Mouse (Mus musculus): ENCODE results near the gene Card6. TPM values are rescaled to one million over a fixed set of nuclear protein-coding genes. Genes with fewer than 3 reads are reported as not detected.

Card6 gene
- total RNA-seq (2017) = 0.41 and 0.68 TPM in 2 replicates

- peak; percentile 88 for ATAC-seq (replicated peaks; ENCODE audit: low read depth, poor library complexity, severe bottlenecking)
Observed at GRCm38 (mm10) chr15:5107686-5108654, at the start of gene Card6. Gene Card6 (minus strand): TSS chr15:5108539.

DNA sequence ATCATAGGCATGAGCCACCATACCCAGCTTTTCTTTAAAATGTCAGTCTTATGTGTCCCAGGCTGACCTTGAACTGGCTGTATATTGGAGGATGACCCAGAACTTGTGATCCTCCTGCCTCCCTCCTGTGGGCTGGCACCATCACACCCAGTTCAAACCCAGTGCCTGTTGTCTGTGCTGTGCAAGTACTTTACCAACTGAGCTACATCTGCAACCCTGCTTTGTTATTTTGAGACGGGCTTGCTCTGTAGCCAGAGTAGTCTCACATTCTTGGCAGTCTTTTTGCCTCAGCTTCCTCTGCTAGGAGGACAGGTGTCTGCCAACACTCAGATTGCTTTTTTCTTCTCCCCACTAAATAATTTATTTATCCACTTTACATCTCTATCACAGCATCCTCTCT lies 49.0 kb upstream of the Card6 start:
- ATAC-seq (replicated peaks; ENCODE audit: low read depth, poor library complexity, severe bottlenecking) = no peak

GRCm38 (mm10) chr15:5156355-5156754 lies 48.0 kb upstream of the Card6 start:
- 0 out of 2 replicates have a peak, but pooled peaks have one; percentile 45 for ATAC-seq (replicated peaks; ENCODE audit: low read depth, poor library complexity, severe bottlenecking)

DNA sequence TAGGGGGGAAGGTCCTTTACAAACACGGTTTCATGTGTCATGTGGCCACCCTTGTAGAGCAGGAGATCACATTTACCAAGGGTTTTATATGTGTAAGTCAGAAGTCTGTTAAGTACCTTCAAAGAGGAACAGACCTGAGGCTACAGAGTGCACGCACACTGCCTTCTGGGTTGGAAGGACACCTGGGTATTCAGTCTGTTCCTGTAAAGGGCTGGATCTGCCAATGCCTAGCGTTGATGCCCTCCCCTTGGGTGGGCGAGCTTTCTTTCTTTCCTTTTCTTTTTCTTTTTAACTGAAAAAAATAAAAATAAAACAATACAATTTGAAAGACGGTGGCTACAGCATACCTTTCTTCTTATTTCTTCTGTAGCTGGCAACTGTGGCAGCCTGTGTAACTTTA lies 46.8 kb upstream of the Card6 start:
- ATAC-seq (replicated peaks; ENCODE audit: low read depth, poor library complexity, severe bottlenecking) = no peak

- no peak for ATAC-seq (replicated peaks; ENCODE audit: low read depth, poor library complexity, severe bottlenecking)
Observed at GRCm38 (mm10) chr15:5154621-5155020, 46.3 kb upstream of the Card6 start.

- ATAC-seq (replicated peaks; ENCODE audit: low read depth, poor library complexity, severe bottlenecking) = no peak
Observed at GRCm38 (mm10) chr15:5152171-5152570, 43.8 kb upstream of the Card6 start.

GRCm38 (mm10) chr15:5149187-5149586 lies 40.8 kb upstream of the Card6 start:
- no peak for ATAC-seq (replicated peaks; ENCODE audit: low read depth, poor library complexity, severe bottlenecking)

- no peak for ATAC-seq (replicated peaks; ENCODE audit: low read depth, poor library complexity, severe bottlenecking)
Observed at GRCm38 (mm10) chr15:5145196-5145945, 37.0 kb upstream of the Card6 start.

DNA sequence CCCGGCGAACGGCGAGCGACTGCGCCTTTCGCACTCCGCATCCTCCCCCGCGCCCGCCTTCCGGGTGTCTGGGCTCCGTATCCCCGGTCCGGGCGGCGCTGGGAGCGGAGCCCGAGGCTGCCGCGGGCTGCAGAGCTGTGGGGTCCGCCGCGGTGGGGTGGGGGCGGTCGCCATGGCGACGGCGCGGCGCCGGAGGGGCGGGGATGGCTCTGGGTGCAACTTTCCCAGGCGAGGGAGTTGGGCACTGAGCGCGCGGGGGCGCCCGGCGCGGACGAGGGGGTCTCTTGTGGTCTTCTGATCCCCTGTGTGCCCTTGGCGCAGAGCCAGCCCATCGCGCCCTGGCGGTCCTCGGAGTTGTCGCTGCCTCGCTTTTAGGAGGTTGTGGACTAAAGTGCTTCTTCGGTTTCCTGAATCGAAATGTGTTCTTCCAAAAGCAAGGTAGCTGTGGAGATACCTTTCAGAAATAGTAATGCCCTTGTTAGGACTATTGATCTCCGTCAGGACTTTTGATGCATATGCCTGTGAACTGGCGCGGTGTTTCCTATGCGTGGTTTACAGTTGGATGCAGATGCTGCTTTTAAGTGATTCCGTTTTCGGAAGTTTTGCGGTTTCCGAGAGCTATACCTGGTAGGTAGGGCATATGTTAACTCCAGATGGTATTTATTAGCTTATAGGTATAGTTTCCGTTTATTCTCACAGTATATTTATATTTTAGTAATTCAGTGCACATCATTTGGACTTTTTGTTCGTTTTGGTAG lies 35.9 kb upstream of the Card6 start:
- peak; percentile 7; the same call in 1 of the 2 replicates for ATAC-seq (replicated peaks; ENCODE audit: low read depth, poor library complexity, severe bottlenecking)

GRCm38 (mm10) chr15:5143361-5144020 lies 35.2 kb upstream of the Card6 start, which contains the start of gene Prkaa1:
Gene Prkaa1 (plus strand): TSS chr15:5143861.
- ATAC-seq (replicated peaks; ENCODE audit: low read depth, poor library complexity, severe bottlenecking) = peak; percentile 20

GRCm38 (mm10) chr15:5142714-5143113 lies 34.4 kb upstream of the Card6 start:
- ATAC-seq (replicated peaks; ENCODE audit: low read depth, poor library complexity, severe bottlenecking) = no peak

DNA sequence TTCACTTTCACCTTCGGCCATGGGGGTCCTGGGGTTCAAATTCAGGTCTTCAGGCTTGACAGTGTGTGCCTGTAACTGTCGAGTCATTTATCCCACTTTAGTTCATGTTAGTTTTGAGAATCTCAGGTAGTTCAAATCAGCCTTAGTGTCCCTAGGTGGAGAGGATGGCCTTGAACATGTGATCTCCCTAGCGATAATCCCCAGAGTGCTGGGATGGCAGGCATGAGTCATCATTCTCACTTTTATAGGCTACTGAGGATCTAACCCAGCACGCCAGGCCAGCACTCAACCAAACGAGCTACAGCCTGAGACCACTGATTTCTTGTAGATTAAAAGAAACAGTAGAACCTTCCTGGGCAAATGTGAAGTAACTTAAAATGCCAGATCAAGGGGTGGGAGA lies 33.7 kb upstream of the Card6 start:
- ATAC-seq (replicated peaks; ENCODE audit: low read depth, poor library complexity, severe bottlenecking) = no peak

DNA sequence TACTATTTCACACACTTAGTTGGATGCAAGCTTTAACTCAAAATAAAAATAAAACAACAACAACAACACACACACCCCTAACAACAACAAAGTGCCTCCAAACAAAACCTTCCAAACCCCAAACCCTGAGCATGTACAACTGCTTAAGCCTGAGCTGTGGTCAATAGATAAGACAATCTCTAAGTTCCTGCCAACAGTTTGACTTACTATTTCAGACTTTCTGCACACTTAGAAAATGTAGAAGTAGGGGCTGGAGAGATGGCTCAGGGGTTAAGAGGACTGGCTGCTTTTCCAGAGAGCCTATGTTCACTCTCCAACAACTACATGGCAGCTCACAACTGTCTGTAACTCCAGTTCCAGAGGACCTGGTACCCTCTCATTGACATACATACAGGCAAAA lies 32.0 kb upstream of the Card6 start:
- ATAC-seq (replicated peaks; ENCODE audit: low read depth, poor library complexity, severe bottlenecking) = peak; percentile 42

DNA sequence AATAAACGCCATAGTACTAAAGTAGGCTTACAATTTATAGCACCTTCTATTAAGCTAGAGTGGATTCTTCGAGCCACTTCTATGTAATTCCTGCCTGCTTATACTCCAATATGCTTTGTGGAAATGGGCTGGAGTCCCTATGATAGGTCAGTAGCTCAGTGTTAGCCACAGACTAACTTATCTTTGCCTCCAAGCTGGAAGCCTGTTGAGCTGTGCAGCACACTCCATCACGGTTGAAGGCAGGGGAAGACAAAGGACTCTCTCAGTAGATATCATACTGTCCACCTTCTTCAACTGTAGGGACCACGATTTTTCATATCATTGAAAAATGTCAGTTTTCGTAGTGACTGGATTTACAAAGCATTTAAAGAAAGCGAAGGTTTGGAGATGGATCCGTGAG lies 31.5 kb upstream of the Card6 start:
- ATAC-seq (replicated peaks; ENCODE audit: low read depth, poor library complexity, severe bottlenecking) = peak; percentile 48

DNA sequence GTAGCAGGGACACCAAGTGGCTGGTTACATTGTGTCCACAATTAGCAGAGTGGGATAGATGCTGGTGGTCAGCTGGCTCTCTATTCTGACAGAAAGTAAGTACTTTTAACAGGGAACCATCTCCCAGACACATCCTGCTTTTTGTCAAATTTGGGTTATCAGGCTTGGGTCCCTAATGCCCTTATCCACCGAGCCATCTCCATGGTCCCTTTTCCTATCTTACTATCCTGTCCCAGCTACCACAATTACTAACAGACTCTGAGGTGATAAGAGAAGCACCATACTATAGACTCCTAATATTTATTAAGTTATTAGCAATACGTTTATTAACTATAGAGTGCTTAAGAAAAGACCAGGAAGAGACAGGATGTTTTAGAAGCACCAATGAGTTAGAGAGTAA lies 31.0 kb upstream of the Card6 start:
- no peak for ATAC-seq (replicated peaks; ENCODE audit: low read depth, poor library complexity, severe bottlenecking)

DNA sequence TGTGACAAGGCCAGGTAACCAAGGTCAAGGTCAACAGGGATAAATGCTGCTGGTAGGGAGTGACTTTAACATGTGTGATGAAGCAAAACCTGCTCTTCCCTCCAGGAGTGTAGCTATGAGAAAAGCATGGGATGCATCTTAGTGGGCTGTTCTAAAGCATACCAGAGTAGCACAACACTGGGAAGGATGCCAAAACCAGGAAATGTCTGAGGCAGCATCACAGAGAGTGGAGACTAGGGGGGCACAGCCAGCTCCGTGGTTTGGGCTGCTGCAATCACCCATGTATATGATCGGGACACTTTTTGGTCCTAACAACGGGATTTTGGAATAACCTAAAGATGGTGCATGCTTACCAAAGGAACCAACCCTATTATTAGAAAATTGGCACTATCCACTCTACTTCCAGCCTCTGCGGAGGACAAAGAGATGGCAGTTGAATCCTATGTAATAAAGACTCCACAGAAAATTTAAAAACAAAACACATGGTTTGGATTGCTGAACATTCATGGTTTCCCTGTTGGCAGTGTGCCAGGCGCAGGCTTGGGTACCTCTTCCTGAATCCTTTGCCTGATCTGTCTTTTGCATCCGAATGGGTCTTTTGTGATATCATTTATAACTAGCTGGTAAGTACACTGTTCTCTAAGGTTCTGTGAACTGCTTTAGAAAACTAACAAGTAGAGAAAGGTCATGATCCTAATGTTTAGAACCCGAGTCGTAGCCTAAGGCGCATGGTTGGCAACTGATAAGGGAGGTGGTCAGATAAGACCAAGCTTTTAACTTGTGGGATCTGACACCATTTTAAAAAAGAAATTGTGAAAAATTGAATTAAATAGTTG lies 29.9 kb upstream of the Card6 start:
- peak; percentile 22; the same call in 1 of the 2 replicates for ATAC-seq (replicated peaks; ENCODE audit: low read depth, poor library complexity, severe bottlenecking)

DNA sequence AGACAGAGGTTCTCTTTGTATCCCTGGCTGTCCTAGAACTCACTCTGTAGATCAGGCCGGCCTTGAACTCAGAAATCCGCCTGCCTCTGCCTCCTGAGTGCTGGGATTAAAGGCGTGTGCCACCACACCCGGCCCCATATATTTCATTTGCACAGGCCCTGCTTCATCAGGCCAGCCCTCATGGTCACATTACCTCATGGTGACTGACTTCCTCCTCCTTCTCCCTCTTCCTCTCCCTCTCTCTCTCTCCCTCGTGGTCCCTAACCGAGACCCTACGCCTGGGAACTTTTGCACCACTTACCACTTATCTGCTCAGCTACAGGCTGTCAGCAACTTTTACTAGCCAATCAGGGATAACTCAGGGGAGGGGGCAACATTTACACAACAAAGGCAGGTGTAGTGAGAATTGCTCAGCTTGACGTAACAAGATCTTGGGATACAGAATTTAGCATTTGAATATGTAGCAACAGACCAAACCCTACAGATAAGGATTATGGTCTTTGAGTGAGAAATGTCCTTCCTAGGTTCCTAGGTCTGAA lies 26.7 kb upstream of the Card6 start:
- no peak for ATAC-seq (replicated peaks; ENCODE audit: low read depth, poor library complexity, severe bottlenecking)

DNA sequence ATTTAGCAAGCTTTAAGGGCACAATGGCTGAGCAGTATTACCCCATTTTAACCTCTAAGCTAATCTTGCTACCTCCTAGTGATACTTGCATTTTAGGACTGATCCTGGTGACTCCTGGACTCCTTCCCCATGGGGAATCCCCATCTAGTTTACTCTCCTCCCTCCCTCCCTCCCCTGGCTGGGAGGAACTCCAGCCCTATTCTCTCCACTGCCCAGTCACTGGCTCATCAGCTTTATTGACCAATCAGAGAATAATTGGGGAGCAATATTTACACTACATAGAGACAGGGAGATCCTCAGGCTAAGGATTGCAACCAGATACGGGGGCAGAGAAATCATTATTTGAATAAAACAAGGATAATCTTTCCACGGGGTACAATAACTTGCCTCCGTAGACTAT lies 25.8 kb upstream of the Card6 start:
- ATAC-seq (replicated peaks; ENCODE audit: low read depth, poor library complexity, severe bottlenecking) = no peak

DNA sequence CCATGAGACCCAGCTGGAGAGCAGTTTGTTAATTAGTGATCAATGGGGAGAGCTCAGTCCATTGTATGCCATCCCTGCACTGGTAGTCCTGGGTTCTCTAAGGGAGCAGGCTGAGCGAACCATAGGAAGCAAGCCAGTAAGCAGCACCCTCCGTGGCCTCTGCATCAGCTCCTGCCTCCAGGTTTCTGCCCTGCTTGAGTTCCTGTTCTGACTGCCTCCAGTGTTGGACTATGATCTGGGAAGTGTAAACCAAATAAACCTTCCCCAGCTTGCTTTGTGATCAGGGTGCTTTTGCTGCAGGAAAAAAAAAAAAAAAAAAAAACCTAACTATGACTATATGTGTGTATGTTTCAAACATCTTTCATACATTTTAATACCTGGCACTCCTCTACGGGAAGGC lies 25.0 kb upstream of the Card6 start:
- no peak for ATAC-seq (replicated peaks; ENCODE audit: low read depth, poor library complexity, severe bottlenecking)

Measured in common myeloid progenitor, adult 5-6 weeks (primary cell).